Mouse (Mus musculus): Measurements from ENCODE around the gene Olfr167.
"Not testable (repeated sequence)": the region's sequence is repeated elsewhere in the genome, so short reads cannot be mapped to it uniquely, and the experiment has no call there.

Olfr167 gene

GRCm38 (mm10) chr16:19522166-19522565, at the start of gene Olfr167:
Olfr167 (minus strand) TSS chr16:19522266.
- DNase-seq (ENCODE audit: low read depth) = no peak

DNA sequence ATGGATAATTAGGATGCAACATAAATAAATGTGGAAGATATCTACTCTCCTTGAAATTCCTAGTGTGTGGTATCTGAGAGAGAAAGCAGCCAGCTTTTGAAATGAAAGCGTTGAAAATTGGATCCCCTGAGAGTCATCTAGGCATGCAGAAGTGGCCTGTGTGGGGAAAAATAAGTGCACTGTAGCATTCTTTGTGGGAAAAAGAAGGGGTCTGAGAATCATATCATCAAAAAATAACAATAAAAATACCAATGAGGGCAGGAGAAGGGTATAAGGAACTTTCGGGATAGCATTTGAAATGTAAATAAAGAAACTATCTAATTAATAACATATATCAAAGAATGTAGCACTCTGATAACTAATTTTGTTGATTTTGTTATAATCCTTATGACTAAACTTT, 49.6 kb upstream of the Olfr167 start, which contains the start of gene Olfr169:
Gene Olfr169 (minus strand): TSS at position 101 of the 400 bp plus-strand sequence.
- DNase-seq (ENCODE audit: low read depth) = not testable (repeated sequence)

GRCm38 (mm10) chr16:19553429-19553828, 31.4 kb upstream of the Olfr167 start:
- not testable (repeated sequence) for DNase-seq (ENCODE audit: low read depth)

- not testable (repeated sequence) for DNase-seq (ENCODE audit: low read depth)
Measured at GRCm38 (mm10) chr16:19552246-19552645, 30.2 kb upstream of the Olfr167 start.

GRCm38 (mm10) chr16:19535455-19535854, 13.4 kb upstream of the Olfr167 start, which contains the start of gene Olfr168:
Olfr168 (minus strand) TSS chr16:19535555.
- no peak for DNase-seq (ENCODE audit: low read depth)

GRCm38 (mm10) chr16:19483394-19483793, 38.7 kb downstream of the Olfr167 start, which contains the start of gene Olfr166:
Olfr166 (plus strand) TSS chr16:19483694.
- no peak for DNase-seq (ENCODE audit: low read depth)

DNA sequence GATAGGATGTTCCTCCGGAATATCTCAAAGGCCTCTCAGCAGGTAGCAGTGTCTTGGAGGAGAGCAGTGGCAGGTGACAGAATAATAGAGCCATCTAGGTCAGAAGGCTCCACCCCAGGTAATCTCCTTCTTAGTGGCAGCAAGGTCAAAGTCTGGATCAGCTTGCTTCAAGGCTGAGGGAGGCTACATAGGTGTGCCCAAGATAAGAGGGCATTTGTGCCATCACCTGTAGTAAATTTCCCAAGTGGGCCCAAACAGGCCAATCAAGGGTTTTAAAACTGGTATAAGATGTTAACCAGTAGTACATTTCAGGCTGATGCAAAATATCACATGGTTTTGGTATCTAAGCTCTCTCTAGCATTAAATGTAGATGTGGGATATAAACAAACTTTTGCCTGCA, 57.7 kb downstream of the Olfr167 start:
- DNase-seq (ENCODE audit: low read depth) = no peak
